Mouse (Mus musculus) neutrophil, adult 65 days (primary cell): ENCODE measurements around the gene Myo18a. TPM values are rescaled to one million over a fixed set of nuclear protein-coding genes. Genes with fewer than 3 reads are reported as not detected.

Experiments used
- total RNA-seq: library from RNA; stranded (reverse); gene quantifications from 2 replicates; pipeline ENCODE4 v1.2.4, GENCODE M21; 2023

Gene Myo18a
- 59.6 and 87.1 TPM in 2 replicates for total RNA-seq

DNA sequence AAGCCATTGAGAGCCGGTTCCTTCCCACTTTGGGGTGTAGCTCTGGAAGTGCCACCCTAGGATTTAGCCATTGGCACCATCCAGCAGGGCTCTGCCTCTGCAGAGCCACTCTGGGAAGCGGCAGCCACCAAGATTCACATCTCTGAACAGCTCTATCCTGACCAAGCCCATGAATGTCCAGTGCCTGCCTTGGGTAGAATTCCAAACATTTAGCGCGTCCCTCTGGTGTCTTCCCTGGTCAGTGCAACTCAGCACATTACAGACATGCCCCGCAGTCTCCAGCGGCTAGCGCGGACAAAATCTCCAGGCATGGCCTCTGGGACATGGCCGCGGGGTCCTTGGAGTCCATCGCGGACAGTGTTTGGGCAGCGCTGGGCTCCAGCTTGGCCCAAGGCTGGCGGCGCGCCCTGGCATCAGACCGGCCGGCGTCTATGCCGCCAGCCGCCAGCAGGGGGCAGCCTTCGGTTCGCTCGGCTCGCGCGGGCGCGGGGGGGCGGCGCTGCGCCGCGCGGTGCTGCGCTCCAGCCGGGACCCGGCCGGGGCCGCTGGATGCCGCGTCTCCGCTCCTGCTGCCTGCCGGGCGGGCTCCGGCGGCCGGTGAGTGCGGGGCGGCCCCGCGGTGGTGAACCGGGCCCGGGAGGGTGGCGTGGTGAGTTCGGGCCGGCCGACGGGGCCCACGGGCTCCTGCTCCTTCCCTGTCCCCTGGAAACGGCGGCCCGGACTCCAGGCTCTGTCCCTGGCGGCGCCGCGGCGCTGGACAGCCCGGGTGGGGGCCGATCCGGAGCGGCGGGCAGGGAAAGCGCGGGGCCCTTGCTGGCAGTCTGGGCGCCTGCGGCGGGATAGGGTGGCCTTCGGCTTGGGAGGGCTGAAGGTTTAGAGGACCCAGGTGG lies at the start of gene Myo18a:
Gene Myo18a, plus strand, starts transcription at position 464 of the 890 bp plus-strand sequence.

DNA sequence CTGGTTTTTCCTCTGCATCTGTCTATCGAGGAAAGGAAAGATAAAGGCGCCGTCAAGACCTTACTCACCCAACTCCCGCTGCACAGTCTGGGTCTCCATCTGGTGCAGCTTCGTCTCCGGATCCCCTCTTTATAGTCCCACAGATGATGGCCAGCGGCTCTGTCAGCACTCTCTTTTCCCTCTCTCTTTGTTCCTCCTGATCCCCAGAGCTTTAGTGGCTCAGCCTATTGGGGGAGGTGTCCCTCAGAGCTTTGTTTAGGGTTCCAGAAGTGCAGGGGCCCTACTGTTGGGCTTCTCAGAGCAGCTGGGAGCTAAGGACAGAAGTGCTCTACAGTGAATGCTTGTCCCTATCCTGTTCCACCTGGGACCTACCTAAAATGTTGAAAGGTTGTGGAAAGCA lies 37.9 kb upstream of the Myo18a start, which contains the start of gene Cryba1:
Gene Cryba1, minus strand, starts transcription at position 101 of the 400 bp plus-strand sequence.

DNA sequence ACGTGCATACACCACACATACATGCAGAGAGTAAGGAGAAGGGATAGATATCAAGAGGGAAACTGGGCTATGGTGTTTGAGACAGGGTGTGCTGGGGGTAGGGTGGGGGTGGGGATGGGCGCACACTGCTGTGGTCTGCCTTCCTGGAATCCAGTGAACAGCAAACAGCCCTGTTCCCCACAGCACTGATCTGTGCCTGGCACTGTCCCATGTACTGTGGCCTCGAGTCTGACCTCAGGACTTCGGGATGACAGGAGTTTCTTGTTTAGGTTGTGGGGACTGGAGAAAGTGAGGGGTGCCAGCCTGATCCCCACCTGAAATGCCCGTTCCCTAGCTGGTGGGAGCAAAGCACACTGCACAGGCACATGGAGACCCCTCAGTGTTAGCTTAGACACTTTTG lies 24.7 kb downstream of the Myo18a start, which contains the start of gene Gm10277:
Gene Gm10277, minus strand, starts transcription at position 41 of the 400 bp plus-strand sequence.

DNA sequence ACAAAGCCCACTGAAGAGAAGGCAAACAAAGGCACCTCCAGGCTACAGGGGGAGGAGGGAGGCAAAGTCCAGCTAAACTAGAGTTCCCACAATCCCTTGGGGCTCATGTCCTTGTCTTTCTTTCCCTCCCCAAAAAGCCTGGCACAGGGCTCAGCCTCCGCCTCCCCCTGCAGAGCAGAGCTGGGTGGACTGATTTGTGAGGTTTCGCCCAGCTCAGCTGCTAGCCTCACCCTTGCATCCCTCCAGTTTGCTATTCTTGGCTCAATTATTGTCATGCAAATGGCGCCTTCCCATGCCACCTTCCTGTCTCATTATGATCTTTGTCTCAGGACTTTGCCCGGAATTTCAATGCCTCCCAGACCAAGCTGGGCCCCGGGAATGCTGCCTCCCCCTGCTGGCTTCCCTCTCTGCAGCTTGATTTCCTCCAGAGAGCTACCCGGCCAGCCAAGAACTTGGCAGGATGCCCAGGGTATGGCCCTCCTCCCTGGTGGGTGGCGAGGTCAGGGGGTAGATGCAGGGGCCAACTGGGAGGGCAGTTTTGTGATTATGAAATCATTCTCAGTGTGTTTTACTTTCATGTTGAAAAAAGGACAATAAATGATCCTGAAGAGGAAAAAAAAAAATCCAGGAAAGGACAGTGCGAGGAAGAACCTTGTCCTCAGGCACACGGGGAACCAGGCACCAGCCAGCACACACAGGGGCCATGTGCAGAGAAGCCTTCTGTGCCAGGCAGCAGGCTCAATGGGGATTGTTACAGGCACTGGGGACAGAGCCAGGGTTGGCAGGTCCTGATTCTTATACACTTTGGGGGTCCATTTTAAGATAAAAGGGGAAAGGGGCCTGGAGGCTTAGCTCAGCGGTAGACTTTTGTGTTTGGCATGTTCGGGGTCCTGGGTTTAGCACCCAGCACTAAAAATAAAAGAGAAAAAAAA lies 131.0 kb downstream of the Myo18a start, which contains the start of gene Pipox:
Gene Pipox, minus strand, starts transcription at position 310 of the 932 bp plus-strand sequence.

Other genes with a start within 250 kb of the Myo18a start
- 12.1 and 18.4 TPM in 2 replicates for gene Abhd15, start 248.1 kb upstream of the Myo18a start, total RNA-seq
- 9.0 and 17.6 TPM in 2 replicates for gene Trp53i13, start 247.3 kb upstream of the Myo18a start, total RNA-seq
- 1.3 and 2.0 TPM in 2 replicates for gene Gm10392, start 244.0 kb upstream of the Myo18a start, total RNA-seq
- 35.8 and 42.5 TPM in 2 replicates for gene Taok1, start 155.4 kb upstream of the Myo18a start, total RNA-seq
- gene Nufip2, start 77.1 kb upstream of the Myo18a start, total RNA-seq, result 91.1 and 115 TPM in 2 replicates
- not detected in 2 replicates for gene Cryba1, start 38.0 kb upstream of the Myo18a start, total RNA-seq
- gene Gm10277, start 24.5 kb downstream of the Myo18a start, total RNA-seq, result not detected in 2 replicates
- not detected in 2 replicates for gene Pipox, start 130.8 kb downstream of the Myo18a start, total RNA-seq
- gene Sez6, start 167.6 kb downstream of the Myo18a start, total RNA-seq, result not detected in 2 replicates
- gene Phf12, start 219.5 kb downstream of the Myo18a start, total RNA-seq, result 85.8 and 87.4 TPM in 2 replicates